Mouse (Mus musculus) hindbrain, embryonic 10.5 days (tissue): ENCODE measurements around the gene Hist1h2ao. TPM values are rescaled to one million over a fixed set of nuclear protein-coding genes. Genes with fewer than 3 reads are reported as not detected.
A peak's percentile ranks its signal among the peaks of the same experiment; 100 is the strongest.
"Not testable (repeated sequence)": the region's sequence is repeated elsewhere in the genome, so short reads cannot be mapped to it uniquely, and the experiment has no call there.

Experiments used
- DNase-seq: peaks from one replicate; pipeline ENCODE4 v3.0.0-alpha.2; 2017; ENCODE audit warnings: low spot score
- H3K27ac ChIP-seq: fragments of 300-500 bp; sonication (generic); 2 replicates; pipeline ENCODE4 v1.5.1; 2016; ENCODE audit warnings: mild to moderate bottlenecking, moderate library complexity
- H3K27me3 ChIP-seq: fragments of 300-500 bp; sonication (generic); 2 replicates; pipeline ENCODE4 v1.6.1; 2016; ENCODE audit warnings: mild to moderate bottlenecking; ENCODE audit not compliant: poor library complexity, insufficient read depth, severe bottlenecking
- H3K36me3 ChIP-seq: fragments of 300-500 bp; sonication (generic); 2 replicates; pipeline ENCODE4 v1.6.1; 2016; ENCODE audit warnings: mild to moderate bottlenecking, moderate library complexity
- H3K4me1 ChIP-seq: fragments of 300-500 bp; sonication (generic); replicated peaks from 2 replicates; pipeline ENCODE4 v1.6.1; 2016; ENCODE audit warnings: mild to moderate bottlenecking
- H3K4me3 ChIP-seq: fragments of 300-500 bp; sonication (generic); 2 replicates; pipeline ENCODE4 v1.5.1; 2016; ENCODE audit warnings: mild to moderate bottlenecking, moderate library complexity
- H3K9me3 ChIP-seq: fragments of 300-500 bp; sonication (generic); 2 replicates; pipeline ENCODE4 v1.6.1; 2016; ENCODE audit warnings: mild to moderate bottlenecking, moderate library complexity
- WGBS: fragments of 180-500 bp; shearing (Covaris S2); methylation state at CpG from one replicate; pipeline ENCODE4 v1.1.7; 2016; 5-methylcytosine and 5-hydroxymethylcytosine counted together
- polyA plus RNA-seq: library from polyadenylated mRNA; unstranded; fragments of >200 nt; fragmentation: Nextera tagmentation; extraction: Ambion mirVana; gene quantifications from 2 replicates; pipeline ENCODE4 v1.2.1, GENCODE M21; 2016

Hist1h2ao gene
- polyA plus RNA-seq, 1 experiment from 2014 or later, result 2.3 TPM

DNA sequence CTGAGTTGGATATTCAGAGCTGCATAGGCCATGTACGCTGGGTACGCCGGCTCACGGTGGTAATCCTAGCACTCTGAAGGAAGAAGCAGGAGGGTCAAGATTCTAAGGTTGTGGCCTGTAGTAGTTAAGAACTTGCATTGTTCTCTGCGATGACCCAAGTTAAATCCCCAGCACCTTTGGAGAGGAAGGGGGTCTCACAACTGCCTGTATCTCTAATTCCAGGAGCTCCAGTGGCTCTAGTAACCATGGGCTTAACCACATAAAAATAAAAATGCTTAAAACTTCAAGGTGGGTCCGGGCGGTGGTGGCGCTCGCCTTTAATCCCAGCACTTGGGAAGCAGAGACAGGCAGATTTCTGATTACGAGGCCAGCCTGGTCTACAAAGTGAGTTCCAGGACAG is 20.1 kb downstream of the Hist1h2ao start:
- DNase-seq, result peak; percentile 10
- no peaks in the 10 kb centered on the region for H3K9me3 ChIP-seq
- 0 out of 2 replicates have a peak, but pooled peaks cover 3% of the 10 kb centered on the region for H3K4me1 ChIP-seq
- H3K27me3 ChIP-seq, result no peaks in the 10 kb centered on the region
- H3K27ac ChIP-seq, result peak overlapping the region; percentile 42; the same call in 1 of the 2 replicates
- no peaks in the 10 kb centered on the region for H3K36me3 ChIP-seq
- H3K4me3 ChIP-seq, result 0 out of 2 replicates have a peak overlapping the region, but pooled peaks have one; percentile 3
- WGBS, result 87% methylated on average over 10 of the region's 10 CpGs

DNA sequence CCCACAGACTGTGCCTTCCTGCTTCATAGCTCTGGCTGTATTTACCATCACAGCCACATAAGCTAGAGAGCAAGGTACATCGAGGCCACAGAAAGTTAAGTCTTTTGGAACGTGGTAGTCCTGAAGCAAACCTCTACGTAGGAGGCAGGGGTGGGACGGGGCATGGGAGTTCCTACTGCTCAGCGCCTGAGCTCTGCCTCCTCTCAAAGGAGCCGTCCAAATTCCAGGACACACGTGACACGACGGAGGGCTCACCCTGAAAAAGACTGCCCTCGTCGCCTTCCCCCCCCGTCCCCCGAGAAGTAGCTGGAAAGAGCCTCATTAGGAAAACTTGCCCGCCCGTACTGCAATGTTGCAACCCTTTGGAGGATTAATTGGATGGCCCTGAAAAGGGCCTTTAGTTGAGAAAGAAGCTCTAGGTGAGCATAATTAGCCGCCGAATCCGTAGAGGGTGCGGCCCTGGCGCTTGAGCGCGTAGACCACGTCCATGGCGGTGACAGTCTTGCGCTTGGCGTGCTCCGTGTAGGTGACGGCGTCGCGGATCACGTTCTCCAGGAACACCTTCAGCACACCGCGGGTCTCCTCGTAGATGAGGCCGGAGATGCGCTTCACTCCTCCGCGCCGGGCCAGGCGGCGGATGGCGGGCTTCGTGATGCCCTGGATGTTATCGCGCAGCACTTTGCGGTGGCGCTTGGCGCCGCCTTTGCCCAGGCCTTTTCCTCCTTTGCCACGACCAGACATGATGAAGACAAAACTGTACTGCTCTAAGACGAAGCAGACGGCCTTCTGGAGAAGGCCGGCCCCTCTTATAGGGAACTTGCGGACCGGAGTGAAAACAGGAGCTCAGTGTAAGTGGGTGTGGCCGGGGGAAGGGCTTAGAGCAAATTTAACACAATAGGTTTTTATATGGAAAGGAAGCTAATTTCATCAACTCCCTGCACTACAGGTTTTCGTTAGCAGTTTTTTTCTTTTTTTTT is 21.4 kb downstream of the Hist1h2ao start, which contains the start of gene Hist1h4n:
TSS of gene Hist1h4n (minus strand) at position 779 of the 977 bp plus-strand sequence.
- WGBS, result under 1% methylated on average over 30 of the region's 58 CpGs
- not testable (repeated sequence) for H3K9me3 ChIP-seq, H3K4me1 ChIP-seq, H3K36me3 ChIP-seq, DNase-seq, H3K27me3 ChIP-seq
- Histone ChIP-seq H3K27ac (peak within 1 kb of the TSS; percentile 62), H3K4me3 (peak within 1 kb of the TSS; percentile 34)

DNA sequence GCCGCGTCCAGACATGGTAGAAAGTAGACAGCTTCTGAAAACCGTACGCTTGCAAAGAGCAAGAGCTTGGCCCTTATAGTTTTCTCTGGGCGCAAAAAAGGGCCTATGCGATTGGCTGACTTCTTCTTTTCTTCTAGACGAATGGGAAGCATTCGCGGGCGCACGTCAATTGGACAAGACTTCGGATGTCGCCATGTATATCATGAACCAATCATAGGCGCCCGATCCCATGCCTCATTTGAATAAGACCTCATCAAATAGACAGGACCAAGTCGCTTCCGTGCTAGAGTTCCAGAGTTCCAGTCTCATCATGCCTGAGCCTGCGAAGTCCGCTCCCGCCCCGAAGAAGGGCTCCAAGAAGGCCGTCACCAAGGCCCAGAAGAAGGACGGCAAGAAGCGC is 23.2 kb downstream of the Hist1h2ao start, which contains the start of the genes Hist1h2ap and Hist1h2br:
TSS of gene Hist1h2ap (minus strand) at position 47 of the 400 bp plus-strand sequence.
TSS of gene Hist1h2br (plus strand) at position 283 of the 400 bp plus-strand sequence.
- WGBS, result no CpG with 5 or more reads among the region's 24 CpGs
- not testable (repeated sequence) for H3K4me1 ChIP-seq, H3K9me3 ChIP-seq, H3K4me3 ChIP-seq, H3K27ac ChIP-seq, H3K36me3 ChIP-seq, H3K27me3 ChIP-seq, DNase-seq

DNA sequence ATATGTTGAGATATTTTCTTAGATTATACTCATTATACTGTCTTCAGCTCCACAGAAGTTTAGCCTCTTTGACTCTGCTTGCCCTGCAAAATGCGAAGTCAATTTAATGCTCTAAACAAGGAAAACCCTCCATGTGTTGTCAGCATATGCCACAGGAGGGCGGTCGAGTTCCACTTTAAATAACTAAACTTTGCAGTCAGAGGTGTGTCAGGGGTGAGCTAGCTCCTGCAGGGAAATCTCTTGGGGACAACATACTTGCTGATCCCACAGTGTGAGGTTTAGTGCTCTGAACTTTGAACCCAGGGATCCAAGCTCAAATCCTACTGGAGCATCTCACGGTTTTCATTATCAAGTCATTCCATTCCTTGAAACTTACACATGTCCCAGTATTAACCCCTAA is 30.2 kb downstream of the Hist1h2ao start:
- no CpG with 5 or more reads among the region's 4 CpGs for WGBS
- not testable (repeated sequence) for H3K9me3 ChIP-seq, H3K27me3 ChIP-seq, H3K27ac ChIP-seq, H3K36me3 ChIP-seq, H3K4me1 ChIP-seq, H3K4me3 ChIP-seq, DNase-seq

DNA sequence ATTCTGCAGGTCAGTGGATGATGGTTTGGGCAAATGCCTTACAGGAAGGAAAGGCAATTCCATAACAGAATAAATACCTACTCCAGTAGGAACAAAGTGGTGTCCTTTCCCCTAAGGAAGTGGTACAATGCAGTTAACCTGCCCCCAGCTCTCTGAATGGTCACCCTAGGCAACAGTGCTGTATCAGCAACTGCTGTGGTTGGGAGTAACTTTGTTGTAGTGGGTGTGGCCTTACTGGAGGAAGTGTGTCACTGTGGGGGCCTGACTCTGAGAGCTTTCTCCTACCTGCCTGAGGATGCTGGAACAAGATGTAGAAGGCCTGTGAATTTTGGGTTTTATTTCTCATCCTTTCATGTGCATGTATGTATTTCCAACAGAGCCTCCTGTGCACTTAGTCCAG is 36.1 kb downstream of the Hist1h2ao start:
- not testable (repeated sequence) for H3K36me3 ChIP-seq, H3K27me3 ChIP-seq, H3K9me3 ChIP-seq, DNase-seq, H3K27ac ChIP-seq, H3K4me3 ChIP-seq, H3K4me1 ChIP-seq

DNA sequence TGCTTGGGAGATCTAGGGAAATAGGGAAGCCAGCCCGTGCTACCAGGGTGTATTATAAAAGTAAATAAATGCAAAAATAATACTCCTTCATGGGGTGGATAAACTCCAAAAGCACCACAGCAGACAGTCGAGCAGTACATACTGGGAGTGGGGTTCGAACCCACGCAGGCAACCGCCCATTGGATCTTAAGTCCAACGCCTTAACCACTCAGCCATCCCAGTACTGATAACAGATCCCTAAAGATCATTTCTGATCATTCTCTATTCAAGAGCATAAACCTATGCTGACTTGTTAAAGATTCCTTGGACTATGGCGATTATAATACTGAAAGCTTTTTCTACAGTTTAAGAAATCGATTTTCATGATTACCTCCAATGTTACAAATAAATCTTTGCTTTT is 37.6 kb downstream of the Hist1h2ao start:
- peak overlapping the region; percentile 21; the same call in 1 of the 2 replicates for H3K4me3 ChIP-seq
- no peaks in the 10 kb centered on the region for H3K27me3 ChIP-seq
- WGBS, result 14% methylated on average over 8 of the region's 8 CpGs
- H3K4me1 ChIP-seq, result no peaks in the 10 kb centered on the region
- H3K27ac ChIP-seq, result no peak overlapping the region
- no peaks in the 10 kb centered on the region for H3K9me3 ChIP-seq
- no peaks in the 10 kb centered on the region for H3K36me3 ChIP-seq
- peak; percentile 18 for DNase-seq

DNA sequence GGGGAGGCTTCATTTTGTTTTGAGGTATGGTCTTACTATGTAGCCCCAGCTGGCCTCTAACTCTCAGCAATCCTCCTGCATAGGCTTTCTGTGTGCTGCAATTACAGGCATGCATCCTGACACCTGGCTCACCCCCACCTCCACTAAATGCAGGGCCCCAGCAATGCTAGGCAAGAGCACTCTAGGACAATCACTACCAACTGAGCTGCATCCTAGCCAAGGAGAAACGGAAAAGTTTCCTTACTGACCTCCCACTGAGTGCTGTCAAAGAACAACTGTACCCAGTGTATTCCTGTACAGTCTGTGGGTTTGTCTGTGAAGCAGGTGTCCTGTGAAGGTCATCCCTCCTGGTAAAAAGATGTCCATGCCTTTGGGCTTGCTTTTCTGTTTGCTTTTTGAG is 40.4 kb downstream of the Hist1h2ao start:
- not testable (repeated sequence) for H3K27ac ChIP-seq, H3K4me3 ChIP-seq, H3K27me3 ChIP-seq, H3K36me3 ChIP-seq, DNase-seq, H3K4me1 ChIP-seq, H3K9me3 ChIP-seq
- 42% methylated on average over 1 of the region's 1 CpGs for WGBS

DNA sequence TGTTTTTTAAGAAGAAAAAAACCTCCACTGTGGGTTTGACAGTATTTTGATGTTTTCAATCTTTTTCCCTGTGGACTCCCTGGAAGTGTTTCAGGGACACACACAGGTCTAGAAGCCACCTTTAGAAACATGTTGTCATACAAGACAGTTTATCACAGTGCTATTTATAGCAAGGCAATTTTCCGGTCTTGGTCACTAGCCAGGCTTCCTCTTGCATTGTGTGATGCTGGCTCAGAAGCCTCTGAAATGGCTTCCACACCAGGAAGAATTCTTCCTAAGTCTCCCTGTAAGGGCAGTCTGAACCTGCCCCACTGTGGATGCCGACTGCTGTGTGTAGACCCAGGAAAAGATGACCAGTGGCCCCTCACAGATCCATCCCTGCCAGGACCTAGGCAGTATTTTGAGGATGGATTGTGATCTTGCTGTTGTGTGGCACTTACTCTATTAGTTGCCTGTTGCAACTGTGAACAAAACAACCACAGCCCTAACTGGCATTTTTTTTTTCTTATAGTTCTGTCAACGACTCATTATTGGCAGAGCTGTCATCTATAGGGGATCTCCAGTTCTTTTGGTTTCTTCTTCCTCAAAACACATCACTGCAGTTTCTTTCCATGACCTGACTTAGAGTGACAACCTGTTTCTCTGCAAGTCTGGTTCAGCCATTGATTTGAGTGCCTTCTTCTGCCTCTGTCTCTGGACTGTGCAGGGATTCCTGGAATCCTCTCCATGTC is 42.1 kb downstream of the Hist1h2ao start:
- H3K27me3 ChIP-seq, result no peaks in the 10 kb centered on the region
- no peak overlapping the region for H3K27ac ChIP-seq
- no peak for DNase-seq
- H3K4me3 ChIP-seq, result no peak overlapping the region
- H3K9me3 ChIP-seq, result no peaks in the 10 kb centered on the region
- H3K36me3 ChIP-seq, result no peaks in the 10 kb centered on the region
- WGBS, result 70% methylated on average over 3 of the region's 3 CpGs
- H3K4me1 ChIP-seq, result no peaks in the 10 kb centered on the region

DNA sequence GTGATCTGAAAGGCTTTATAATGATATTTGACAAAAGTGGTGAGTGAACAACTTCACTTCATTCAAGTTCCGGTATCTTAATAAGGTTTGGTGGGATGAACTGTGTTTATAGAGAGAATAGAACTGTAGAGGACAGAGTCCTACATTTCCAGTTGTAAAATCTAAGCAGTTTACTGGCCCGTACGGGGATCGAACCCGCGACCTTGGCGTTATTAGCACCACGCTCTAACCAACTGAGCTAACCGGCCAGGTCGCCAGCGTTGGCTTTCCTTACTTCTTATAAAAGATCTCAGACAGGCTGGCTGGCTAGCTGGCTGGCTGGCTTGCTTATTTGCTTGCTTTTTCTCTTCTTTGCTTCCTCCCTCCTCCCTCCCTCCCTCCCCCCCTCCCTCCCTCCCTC is 44.9 kb downstream of the Hist1h2ao start:
- Histone ChIP-seq H3K36me3 (no peaks in the 10 kb centered on the region), H3K4me3 (peak overlapping the region; percentile 62), H3K9me3 (no peaks in the 10 kb centered on the region), H3K4me1 (no peaks in the 10 kb centered on the region), H3K27me3 (0 out of 2 replicates have a peak, but pooled peaks cover 4% of the 10 kb centered on the region), H3K27ac (no peak overlapping the region; the same call in 1 of the 2 replicates)
- peak; percentile 90 for DNase-seq
- 1% methylated on average over 11 of the region's 11 CpGs for WGBS

DNA sequence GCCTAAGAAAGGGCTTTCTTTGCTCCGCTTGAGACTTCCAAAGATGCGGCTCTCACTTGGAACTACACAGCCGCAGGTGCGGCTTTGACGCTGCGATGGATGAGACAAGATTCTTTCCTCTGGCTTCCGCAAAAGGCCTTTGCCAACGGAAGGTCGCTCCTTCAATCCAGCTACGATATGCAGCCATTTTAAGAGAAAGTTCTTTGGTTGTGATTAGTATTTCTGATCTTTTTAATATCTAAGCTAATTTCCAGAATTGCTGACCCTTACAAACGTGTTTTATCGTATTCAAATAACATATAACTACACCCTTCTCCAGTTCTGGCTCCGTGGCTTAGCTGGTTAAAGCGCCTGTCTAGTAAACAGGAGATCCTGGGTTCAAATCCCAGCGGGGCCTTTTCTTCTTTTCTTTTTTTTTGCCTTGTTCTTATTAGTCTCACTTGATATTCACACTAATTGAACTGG is 45.5 kb downstream of the Hist1h2ao start:
- Histone ChIP-seq H3K4me3 (peak overlapping the region; percentile 62), H3K4me1 (no peaks in the 10 kb centered on the region), H3K9me3 (no peaks in the 10 kb centered on the region), H3K27ac (peak overlapping the region; percentile 75; the same call in 1 of the 2 replicates), H3K36me3 (no peaks in the 10 kb centered on the region), H3K27me3 (0 out of 2 replicates have a peak, but pooled peaks cover 4% of the 10 kb centered on the region)
- under 1% methylated on average over 15 of the region's 15 CpGs for WGBS
- peak; percentile 50 for DNase-seq
